Mouse (Mus musculus): ENCODE measurements around the gene Rilpl1. TPM values are rescaled to one million over a fixed set of nuclear protein-coding genes. Genes with fewer than 3 reads are reported as not detected.
A peak's percentile ranks its signal among the peaks of the same experiment; 100 is the strongest.

Gene Rilpl1
- polyA plus RNA-seq, 1 experiment from 2014 or later: 1.6 TPM

- H3K36me3 ChIP-seq (ENCODE audit: control insufficient read depth, insufficient read depth): no peaks in the 10 kb centered on the region
- peaks cover 15% of the 10 kb centered on the region for H3K4me1 ChIP-seq (ENCODE audit: control insufficient read depth, low read depth, low read length)
- no peak overlapping the region for H3K27ac ChIP-seq (ENCODE audit: low read length)
- no peak overlapping the region for H3K4me2 ChIP-seq (ENCODE audit: low read depth, low read length)
- ATAC-seq (ENCODE audit: low read depth): no peak
- H3K9ac ChIP-seq (ENCODE audit: low read depth, low read length): no peak overlapping the region
- no peaks in the 10 kb centered on the region for H3K9me3 ChIP-seq (replicated peaks; ENCODE audit: control insufficient read depth, low read length)
- 36% methylated on average over 5 of the region's 5 CpGs for WGBS (ENCODE audit: insufficient replicate concordance)
- H3K27me3 ChIP-seq (ENCODE audit: control insufficient read depth, insufficient read depth, low read depth, low read length): peaks cover 26% of the 10 kb centered on the region
- H3K4me3 ChIP-seq (ENCODE audit: low read depth, low read length): no peak overlapping the region
Measured at GRCm38 (mm10) chr5:124535016-124535415, 3.8 kb upstream of the Rilpl1 start.

- no peaks in the 10 kb centered on the region for H3K9me3 ChIP-seq (replicated peaks; ENCODE audit: control insufficient read depth, low read length)
- peak; percentile 41 for ATAC-seq (ENCODE audit: low read depth)
- WGBS (ENCODE audit: insufficient replicate concordance): 14% methylated on average over 7 of the region's 7 CpGs
- no peak overlapping the region for H3K4me3 ChIP-seq (ENCODE audit: low read depth, low read length)
- peaks cover 16% of the 10 kb centered on the region for H3K4me1 ChIP-seq (ENCODE audit: control insufficient read depth, low read depth, low read length)
- H3K4me2 ChIP-seq (ENCODE audit: low read depth, low read length): no peak overlapping the region
- peaks cover 36% of the 10 kb centered on the region for H3K27me3 ChIP-seq (ENCODE audit: control insufficient read depth, insufficient read depth, low read depth, low read length)
- H3K27ac ChIP-seq (ENCODE audit: low read length): no peak overlapping the region
- H3K9ac ChIP-seq (ENCODE audit: low read depth, low read length): no peak overlapping the region
- H3K36me3 ChIP-seq (ENCODE audit: control insufficient read depth, insufficient read depth): no peaks in the 10 kb centered on the region
Measured at GRCm38 (mm10) chr5:124532451-124532850, 1.3 kb upstream of the Rilpl1 start.

GRCm38 (mm10) chr5:124531583-124531930, 366 bp upstream of the Rilpl1 start:
- H3K4me3 ChIP-seq (ENCODE audit: low read depth, low read length): peak overlapping the region; percentile 67
- ATAC-seq (ENCODE audit: low read depth): 0 out of 2 replicates have a peak, but pooled peaks have one; percentile 12
- H3K4me1 ChIP-seq (ENCODE audit: control insufficient read depth, low read depth, low read length): peaks cover 13% of the 10 kb centered on the region
- peak overlapping the region; percentile 37 for H3K27ac ChIP-seq (ENCODE audit: low read length)
- H3K27me3 ChIP-seq (ENCODE audit: control insufficient read depth, insufficient read depth, low read depth, low read length): peaks cover 36% of the 10 kb centered on the region
- WGBS (ENCODE audit: insufficient replicate concordance): 15% methylated on average over 14 of the region's 14 CpGs
- no peaks in the 10 kb centered on the region for H3K9me3 ChIP-seq (replicated peaks; ENCODE audit: control insufficient read depth, low read length)
- no peaks in the 10 kb centered on the region for H3K36me3 ChIP-seq (ENCODE audit: control insufficient read depth, insufficient read depth)
- peak overlapping the region; percentile 83 for H3K4me2 ChIP-seq (ENCODE audit: low read depth, low read length)
- H3K9ac ChIP-seq (ENCODE audit: low read depth, low read length): peak overlapping the region; percentile 54

GRCm38 (mm10) chr5:124529697-124530096, 1.5 kb downstream of the Rilpl1 start:
- Histone ChIP-seq H3K27ac (ENCODE audit: low read length) (no peak overlapping the region), H3K27me3 (ENCODE audit: control insufficient read depth, insufficient read depth, low read depth, low read length) (peaks cover 36% of the 10 kb centered on the region)
- 21% methylated on average over 8 of the region's 8 CpGs for WGBS (ENCODE audit: insufficient replicate concordance)

GRCm38 (mm10) chr5:124529191-124529651, 2.0 kb downstream of the Rilpl1 start:
- H3K36me3 ChIP-seq (ENCODE audit: control insufficient read depth, insufficient read depth): no peaks in the 10 kb centered on the region
- no peaks in the 10 kb centered on the region for H3K9me3 ChIP-seq (replicated peaks; ENCODE audit: control insufficient read depth, low read length)
- no peak overlapping the region for H3K9ac ChIP-seq (ENCODE audit: low read depth, low read length)
- peaks cover 9% of the 10 kb centered on the region for H3K4me1 ChIP-seq (ENCODE audit: control insufficient read depth, low read depth, low read length)
- H3K4me3 ChIP-seq (ENCODE audit: low read depth, low read length): no peak overlapping the region
- WGBS (ENCODE audit: insufficient replicate concordance): 34% methylated on average over 8 of the region's 8 CpGs
- H3K4me2 ChIP-seq (ENCODE audit: low read depth, low read length): no peak overlapping the region
- ATAC-seq (ENCODE audit: low read depth): no peak
- peaks cover 36% of the 10 kb centered on the region for H3K27me3 ChIP-seq (ENCODE audit: control insufficient read depth, insufficient read depth, low read depth, low read length)
- no peak overlapping the region for H3K27ac ChIP-seq (ENCODE audit: low read length)

More at GRCm38 (mm10) chr5:124529697-124530096, 1.5 kb downstream of the Rilpl1 start:
- H3K4me2 ChIP-seq (ENCODE audit: low read depth, low read length): peak overlapping the region; percentile 9; the same call in 1 of the 2 replicates
- H3K4me1 ChIP-seq (ENCODE audit: control insufficient read depth, low read depth, low read length): peaks cover 10% of the 10 kb centered on the region
- no peak overlapping the region for H3K9ac ChIP-seq (ENCODE audit: low read depth, low read length)
- no peak overlapping the region; the same call in 1 of the 2 replicates for H3K4me3 ChIP-seq (ENCODE audit: low read depth, low read length)
- no peaks in the 10 kb centered on the region for H3K9me3 ChIP-seq (replicated peaks; ENCODE audit: control insufficient read depth, low read length)
- no peaks in the 10 kb centered on the region for H3K36me3 ChIP-seq (ENCODE audit: control insufficient read depth, insufficient read depth)
- ATAC-seq (ENCODE audit: low read depth): no peak

- ATAC-seq (ENCODE audit: low read depth): no peak
- no peak overlapping the region for H3K9ac ChIP-seq (ENCODE audit: low read depth, low read length)
- no peak overlapping the region for H3K4me2 ChIP-seq (ENCODE audit: low read depth, low read length)
- no peak overlapping the region for H3K4me3 ChIP-seq (ENCODE audit: low read depth, low read length)
- 51% methylated on average over 9 of the region's 9 CpGs for WGBS (ENCODE audit: insufficient replicate concordance)
- peaks cover 36% of the 10 kb centered on the region for H3K27me3 ChIP-seq (ENCODE audit: control insufficient read depth, insufficient read depth, low read depth, low read length)
- H3K27ac ChIP-seq (ENCODE audit: low read length): no peak overlapping the region
- no peaks in the 10 kb centered on the region for H3K9me3 ChIP-seq (replicated peaks; ENCODE audit: control insufficient read depth, low read length)
- no peaks in the 10 kb centered on the region for H3K36me3 ChIP-seq (ENCODE audit: control insufficient read depth, insufficient read depth)
- H3K4me1 ChIP-seq (ENCODE audit: control insufficient read depth, low read depth, low read length): peaks cover 9% of the 10 kb centered on the region
Measured at GRCm38 (mm10) chr5:124528791-124529190, 2.4 kb downstream of the Rilpl1 start.

- Histone ChIP-seq H3K36me3 (ENCODE audit: control insufficient read depth, insufficient read depth) (no peaks in the 10 kb centered on the region), H3K27me3 (ENCODE audit: control insufficient read depth, insufficient read depth, low read depth, low read length) (peaks cover 36% of the 10 kb centered on the region), H3K4me2 (ENCODE audit: low read depth, low read length) (no peak overlapping the region), H3K9ac (ENCODE audit: low read depth, low read length) (no peak overlapping the region), H3K4me3 (ENCODE audit: low read depth, low read length) (no peak overlapping the region), H3K9me3 (replicated peaks; ENCODE audit: control insufficient read depth, low read length) (no peaks in the 10 kb centered on the region), H3K27ac (ENCODE audit: low read length) (no peak overlapping the region), H3K4me1 (ENCODE audit: control insufficient read depth, low read depth, low read length) (peaks cover 9% of the 10 kb centered on the region)
- 62% methylated on average over 4 of the region's 4 CpGs for WGBS (ENCODE audit: insufficient replicate concordance)
- ATAC-seq (ENCODE audit: low read depth): no peak
Measured at GRCm38 (mm10) chr5:124528351-124528750, 2.8 kb downstream of the Rilpl1 start.

GRCm38 (mm10) chr5:124524943-124525342, 6.2 kb downstream of the Rilpl1 start:
- Histone ChIP-seq H3K4me2 (ENCODE audit: low read depth, low read length) (no peak overlapping the region), H3K36me3 (ENCODE audit: control insufficient read depth, insufficient read depth) (no peaks in the 10 kb centered on the region), H3K9me3 (replicated peaks; ENCODE audit: control insufficient read depth, low read length) (no peaks in the 10 kb centered on the region), H3K4me1 (ENCODE audit: control insufficient read depth, low read depth, low read length) (peaks cover 4% of the 10 kb centered on the region; the same call in 1 of the 2 replicates), H3K27ac (ENCODE audit: low read length) (no peak overlapping the region), H3K9ac (ENCODE audit: low read depth, low read length) (no peak overlapping the region), H3K4me3 (ENCODE audit: low read depth, low read length) (no peak overlapping the region), H3K27me3 (ENCODE audit: control insufficient read depth, insufficient read depth, low read depth, low read length) (peaks cover 10% of the 10 kb centered on the region)
- 61% methylated on average over 5 of the region's 5 CpGs for WGBS (ENCODE audit: insufficient replicate concordance)
- ATAC-seq (ENCODE audit: low read depth): no peak

GRCm38 (mm10) chr5:124523032-124523431, 8.2 kb downstream of the Rilpl1 start:
- Histone ChIP-seq H3K9me3 (replicated peaks; ENCODE audit: control insufficient read depth, low read length) (no peaks in the 10 kb centered on the region), H3K4me1 (ENCODE audit: control insufficient read depth, low read depth, low read length) (no peaks in the 10 kb centered on the region), H3K36me3 (ENCODE audit: control insufficient read depth, insufficient read depth) (no peaks in the 10 kb centered on the region), H3K27ac (ENCODE audit: low read length) (no peak overlapping the region), H3K4me2 (ENCODE audit: low read depth, low read length) (no peak overlapping the region), H3K27me3 (ENCODE audit: control insufficient read depth, insufficient read depth, low read depth, low read length) (no peaks in the 10 kb centered on the region), H3K4me3 (ENCODE audit: low read depth, low read length) (no peak overlapping the region), H3K9ac (ENCODE audit: low read depth, low read length) (no peak overlapping the region)
- WGBS (ENCODE audit: insufficient replicate concordance): 89% methylated on average over 8 of the region's 8 CpGs
- ATAC-seq (ENCODE audit: low read depth): no peak

Measured in liver, embryonic 16.5 days (tissue).